Mouse (Mus musculus) urinary bladder, postnatal 25 days (tissue): ENCODE results near the gene Slc12a8.
"Not testable (repeated sequence)": the region's sequence is repeated elsewhere in the genome, so short reads cannot be mapped to it uniquely, and the experiment has no call there.

Experiments
- DNase-seq: peaks from one replicate; pipeline ENCODE4 v3.0.0; 2022; ENCODE audit warnings: low spot score

Slc12a8 gene

DNA sequence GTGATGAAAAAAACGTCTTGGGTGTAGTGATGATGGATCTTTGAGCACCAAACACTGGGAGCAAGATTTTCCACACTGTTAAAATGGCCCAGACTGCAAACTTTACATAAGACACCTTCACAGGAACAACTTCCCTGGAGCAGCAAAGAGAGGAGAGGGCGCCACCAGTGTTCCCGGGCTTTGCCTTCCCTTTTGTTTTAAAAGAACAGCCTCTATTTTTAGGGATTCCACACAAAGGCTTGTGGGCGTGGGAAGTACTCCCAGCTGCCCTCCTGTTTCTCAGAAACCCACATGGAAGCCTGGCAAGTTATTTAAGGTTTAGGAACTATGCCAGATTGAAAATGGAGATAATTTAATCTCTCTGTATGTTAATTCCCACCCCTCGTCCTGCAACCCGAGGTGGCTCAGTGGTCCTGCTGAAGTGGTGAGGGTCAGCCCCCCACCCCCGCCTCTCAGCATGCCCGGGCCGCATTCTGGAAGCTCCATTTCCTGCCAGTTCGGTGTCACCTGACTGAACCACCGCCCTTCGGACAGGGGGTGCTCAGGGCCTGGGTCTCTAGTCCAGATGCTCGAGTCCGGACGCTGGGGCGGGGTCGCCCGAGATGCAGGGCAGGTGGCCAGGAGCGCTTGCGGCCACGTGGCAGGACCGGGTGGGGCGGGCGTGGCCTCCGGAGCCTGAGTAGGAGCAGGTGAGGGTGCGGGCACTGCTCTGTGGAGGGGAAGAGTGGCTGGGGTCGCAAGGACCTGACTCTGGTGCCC is at the start of gene Slc12a8:
Gene Slc12a8, plus strand, starts transcription at position 522 of the 759 bp plus-strand sequence.
- DNase-seq, result peak; percentile 24

- no peak for DNase-seq
These were observed 49.7 kb upstream of the Slc12a8 start for GRCm38 (mm10) chr16:33467451-33467850.

DNA sequence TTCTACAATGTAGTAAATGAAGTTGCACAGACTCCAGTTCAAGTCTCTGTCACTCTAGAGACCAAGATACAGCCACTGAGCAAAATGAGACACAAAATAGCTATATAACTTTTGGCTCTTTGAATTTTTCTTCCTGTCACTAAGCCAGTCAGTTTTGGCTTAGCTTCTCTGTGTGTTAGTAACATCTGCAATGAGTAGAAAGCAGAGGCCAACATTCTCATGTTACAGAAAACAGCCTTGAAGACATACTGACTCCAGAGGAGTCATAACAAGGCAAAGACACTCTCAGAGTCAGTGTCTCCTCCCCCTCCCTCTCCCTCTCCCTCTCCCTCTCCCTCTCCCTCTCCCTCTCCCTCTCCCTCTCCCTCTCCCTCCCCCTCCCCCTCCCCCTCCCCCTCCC is 47.2 kb upstream of the Slc12a8 start:
- DNase-seq, result no peak

DNA sequence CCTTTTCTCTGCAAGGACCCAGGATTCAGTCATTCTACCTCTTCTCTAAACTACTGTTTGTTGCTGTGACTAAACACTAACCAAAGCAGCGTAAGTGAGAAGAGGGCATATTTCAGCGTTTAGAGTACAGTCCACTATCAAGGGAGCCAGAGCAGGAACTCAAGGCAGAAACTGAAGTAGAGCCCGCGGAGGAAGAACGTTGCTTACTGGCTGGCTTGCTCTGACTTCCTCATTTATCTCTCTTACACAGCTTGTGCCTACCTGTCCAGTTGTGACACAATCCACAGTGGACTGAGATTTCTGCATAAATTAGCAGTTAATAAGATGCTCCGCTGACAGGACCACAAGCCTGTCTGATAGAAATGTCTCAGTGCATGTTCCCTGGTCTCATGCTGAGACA is 42.7 kb upstream of the Slc12a8 start:
- no peak for DNase-seq

- DNase-seq, result no peak
These were observed 37.2 kb upstream of the Slc12a8 start for GRCm38 (mm10) chr16:33479926-33480325.

DNA sequence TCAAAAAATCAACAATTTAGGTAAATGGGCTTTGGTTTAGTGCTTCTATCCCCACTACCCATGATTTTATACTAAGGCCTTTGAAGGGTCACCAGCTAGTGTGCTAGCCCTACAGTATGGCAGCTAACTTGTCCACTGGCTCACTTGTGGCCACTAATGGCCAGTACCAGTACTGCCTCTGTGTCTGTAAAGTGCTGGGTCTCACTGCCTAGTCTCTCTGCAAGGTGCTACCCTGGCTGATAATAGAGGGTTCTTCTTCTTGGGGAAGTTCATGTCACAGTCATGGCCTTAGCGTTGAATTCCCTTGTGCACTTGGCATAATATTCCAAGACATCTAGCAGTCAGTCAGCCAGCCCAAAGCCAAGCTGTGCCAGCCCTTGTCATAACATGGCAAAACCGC is 36.0 kb upstream of the Slc12a8 start:
- no peak for DNase-seq

DNA sequence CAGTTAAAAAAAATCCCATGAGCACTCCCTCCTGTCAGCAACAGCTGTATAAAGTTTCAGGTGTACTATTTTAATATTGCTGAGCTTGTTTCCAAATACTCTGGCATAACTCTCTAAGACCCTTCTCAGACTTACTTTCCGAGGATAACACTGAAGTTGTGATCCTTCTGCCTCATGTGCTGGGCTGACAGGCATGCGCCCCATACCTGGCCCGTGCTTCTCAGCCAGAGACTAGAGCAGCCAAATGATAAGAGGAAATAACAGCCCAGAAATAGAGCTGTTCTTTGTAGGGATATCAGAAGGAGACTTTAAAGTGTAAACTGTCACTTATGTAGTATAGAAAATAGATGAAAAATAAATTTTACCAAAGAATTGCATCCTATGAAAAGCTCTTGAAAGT is 34.8 kb upstream of the Slc12a8 start:
- no peak for DNase-seq

- DNase-seq, result no peak
These were observed 29.4 kb upstream of the Slc12a8 start for GRCm38 (mm10) chr16:33487709-33488108.

GRCm38 (mm10) chr16:33494374-33494773 is 22.8 kb upstream of the Slc12a8 start:
- no peak for DNase-seq

DNA sequence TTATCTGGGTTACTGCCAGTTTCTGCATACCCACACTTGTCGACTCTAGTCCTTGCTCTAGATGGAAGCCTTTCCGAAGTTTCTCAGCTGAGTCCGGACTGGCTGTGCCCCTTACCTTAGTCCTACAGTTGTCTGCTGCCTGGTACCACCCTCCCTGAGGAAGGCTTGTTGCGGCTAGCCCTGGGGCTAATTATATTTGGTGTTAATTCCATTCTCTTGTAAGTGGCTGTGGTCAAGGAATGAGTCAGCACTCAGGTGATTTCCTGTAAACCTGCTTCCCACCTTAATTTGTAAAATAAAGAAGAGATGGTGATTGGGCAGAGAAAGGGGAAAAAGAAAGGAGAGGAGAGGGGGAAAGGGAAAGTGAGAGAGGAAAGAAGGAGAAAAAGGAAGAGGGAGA is 9.0 kb upstream of the Slc12a8 start:
- DNase-seq, result no peak

DNA sequence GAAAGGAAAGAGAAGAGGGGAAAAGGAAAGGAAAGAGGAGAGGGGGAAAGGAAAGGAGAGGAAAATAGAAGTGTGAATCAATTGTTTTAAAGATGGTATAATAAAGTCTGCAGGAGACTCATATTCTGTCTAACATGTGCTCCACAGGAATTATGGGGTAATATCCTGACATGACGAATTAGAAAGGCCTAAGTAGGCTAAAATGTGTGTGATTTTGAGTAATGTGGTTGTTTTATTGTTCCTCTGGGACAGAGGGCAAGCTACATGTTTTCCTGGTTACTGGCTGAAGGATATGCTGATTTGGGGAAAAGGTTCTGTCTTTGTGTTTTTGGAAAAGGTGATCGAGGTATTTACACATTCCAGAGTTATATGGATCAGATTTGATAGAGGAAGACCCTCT is 7.9 kb upstream of the Slc12a8 start:
- DNase-seq, result not testable (repeated sequence)

DNA sequence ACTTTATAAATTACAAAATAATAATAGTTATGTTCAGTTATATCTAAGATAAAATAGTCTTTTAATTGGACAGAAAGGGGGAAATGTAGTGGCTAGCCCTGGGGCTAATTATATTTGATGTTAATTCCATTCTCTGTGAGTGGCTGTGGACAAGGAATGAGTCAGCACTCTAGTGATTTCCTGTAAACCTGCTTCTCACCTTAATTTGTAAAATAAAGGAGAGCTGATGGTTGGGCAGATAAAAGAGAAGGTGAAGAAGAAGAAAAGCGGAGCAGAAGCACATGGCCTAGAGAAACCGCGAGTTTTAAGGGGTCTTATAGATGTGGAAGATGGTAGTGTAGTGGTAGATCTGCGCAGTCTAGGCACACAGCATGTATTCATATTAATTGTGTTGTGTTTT is 6.3 kb upstream of the Slc12a8 start:
- not testable (repeated sequence) for DNase-seq

DNA sequence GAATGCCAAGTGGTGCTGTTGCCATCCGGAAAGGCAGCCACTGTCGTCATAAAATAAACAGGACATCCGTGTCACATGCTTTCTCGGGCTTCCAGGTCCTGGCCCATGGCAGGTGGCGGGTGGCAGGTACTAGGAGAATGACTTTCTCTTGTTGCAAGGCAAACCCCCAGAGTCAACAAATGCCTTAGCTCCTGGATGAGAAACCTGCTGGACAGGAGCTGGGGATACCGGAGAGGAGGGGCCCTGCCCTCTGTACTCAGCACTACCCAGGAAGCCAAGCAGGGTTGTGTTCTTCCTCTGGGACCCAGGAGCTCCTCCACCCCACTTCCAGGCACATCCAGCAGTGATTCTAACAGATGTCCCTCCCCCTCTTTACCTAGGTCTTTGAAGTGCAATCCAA is 4.6 kb upstream of the Slc12a8 start:
- DNase-seq, result no peak

DNA sequence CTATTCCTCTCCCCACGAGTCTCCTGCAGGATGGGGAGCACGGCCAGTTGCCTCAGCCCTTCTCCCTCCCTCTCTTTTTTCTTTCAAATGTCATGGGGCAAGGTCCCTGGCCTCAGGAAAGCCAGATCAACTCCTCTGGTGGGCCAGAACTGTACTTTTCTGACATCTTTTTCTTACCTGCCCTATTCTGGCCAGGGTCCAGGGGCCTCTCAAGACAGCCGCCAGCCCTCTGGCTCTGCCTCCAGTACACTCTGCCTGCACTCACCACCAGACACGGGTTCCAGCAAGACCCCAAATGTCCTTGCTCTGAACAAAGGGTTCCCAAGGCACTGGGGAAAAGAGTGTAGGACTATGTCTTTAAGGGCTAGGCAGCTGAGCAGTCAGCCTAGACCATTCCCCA is 499 bp downstream of the Slc12a8 start:
- no peak for DNase-seq

DNA sequence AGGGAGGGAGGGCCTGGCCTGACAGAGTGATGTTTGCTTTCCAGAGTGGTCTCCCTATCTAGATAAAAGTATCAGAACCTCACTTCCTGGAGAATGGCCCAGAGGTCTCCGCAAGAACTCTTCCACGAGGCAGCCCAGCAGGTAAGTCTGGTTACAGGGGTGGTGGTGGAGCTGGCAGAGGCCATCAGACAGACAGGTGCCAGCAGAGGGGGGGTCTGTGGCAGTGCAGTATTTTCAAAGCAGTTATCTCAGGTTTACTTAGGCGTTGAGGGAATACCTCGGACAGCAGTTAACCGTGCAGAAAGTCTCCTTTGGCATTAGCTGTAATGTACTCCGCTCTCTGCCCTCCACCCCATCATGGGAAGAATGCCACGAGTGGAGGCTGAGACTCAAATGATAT is 1.1 kb downstream of the Slc12a8 start:
- peak; percentile 26 for DNase-seq

DNA sequence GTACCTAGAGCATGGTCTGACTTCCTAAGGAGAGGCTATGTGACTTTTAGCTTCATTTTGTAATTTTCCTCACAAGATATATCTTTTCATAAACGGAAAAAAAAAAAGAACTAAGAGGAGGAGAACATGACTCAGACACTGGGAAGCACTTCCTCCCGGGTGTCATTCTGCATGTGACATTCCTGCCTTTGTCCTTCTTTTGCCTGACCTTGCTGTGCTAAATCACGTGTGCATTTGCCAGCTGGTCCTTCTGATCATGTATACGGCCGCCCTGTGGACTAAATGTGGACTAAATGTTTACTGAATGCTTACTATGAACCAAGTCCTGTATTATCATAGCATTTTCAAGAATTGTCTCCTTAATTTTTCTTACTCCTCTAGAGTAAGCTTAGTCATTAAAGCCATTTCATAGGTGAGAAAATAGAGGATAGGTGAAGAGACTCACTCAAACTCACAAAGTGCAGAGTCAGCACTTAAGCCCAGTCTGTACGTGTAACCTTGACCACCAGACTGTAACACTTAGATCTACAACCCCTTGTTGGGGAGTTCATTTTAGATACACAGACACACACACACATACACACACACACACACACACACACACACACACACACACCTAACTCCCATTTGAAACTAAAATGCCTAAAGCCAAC is 2.9 kb downstream of the Slc12a8 start:
- no peak for DNase-seq

DNA sequence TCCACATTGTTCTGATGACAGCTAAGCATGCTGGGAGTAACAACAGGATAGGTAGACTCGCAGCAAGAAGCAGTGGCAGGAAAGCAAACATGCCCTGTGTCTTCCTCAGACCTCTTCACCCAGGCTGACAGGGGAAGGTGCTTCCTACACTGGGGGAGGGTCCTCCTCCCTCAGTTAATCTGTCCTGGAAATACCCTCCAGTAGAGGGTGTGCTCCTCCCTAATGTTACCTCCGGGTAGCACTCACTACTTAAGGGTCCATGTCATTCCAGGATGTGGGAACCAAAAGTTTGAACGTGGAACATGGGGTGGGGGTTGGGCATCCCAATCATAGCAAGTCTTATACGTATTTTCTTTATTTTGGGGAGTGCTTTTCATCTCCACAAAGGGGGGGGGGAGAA is 5.4 kb downstream of the Slc12a8 start:
- DNase-seq, result no peak

GRCm38 (mm10) chr16:33523571-33523970 is 6.4 kb downstream of the Slc12a8 start:
- no peak for DNase-seq

DNA sequence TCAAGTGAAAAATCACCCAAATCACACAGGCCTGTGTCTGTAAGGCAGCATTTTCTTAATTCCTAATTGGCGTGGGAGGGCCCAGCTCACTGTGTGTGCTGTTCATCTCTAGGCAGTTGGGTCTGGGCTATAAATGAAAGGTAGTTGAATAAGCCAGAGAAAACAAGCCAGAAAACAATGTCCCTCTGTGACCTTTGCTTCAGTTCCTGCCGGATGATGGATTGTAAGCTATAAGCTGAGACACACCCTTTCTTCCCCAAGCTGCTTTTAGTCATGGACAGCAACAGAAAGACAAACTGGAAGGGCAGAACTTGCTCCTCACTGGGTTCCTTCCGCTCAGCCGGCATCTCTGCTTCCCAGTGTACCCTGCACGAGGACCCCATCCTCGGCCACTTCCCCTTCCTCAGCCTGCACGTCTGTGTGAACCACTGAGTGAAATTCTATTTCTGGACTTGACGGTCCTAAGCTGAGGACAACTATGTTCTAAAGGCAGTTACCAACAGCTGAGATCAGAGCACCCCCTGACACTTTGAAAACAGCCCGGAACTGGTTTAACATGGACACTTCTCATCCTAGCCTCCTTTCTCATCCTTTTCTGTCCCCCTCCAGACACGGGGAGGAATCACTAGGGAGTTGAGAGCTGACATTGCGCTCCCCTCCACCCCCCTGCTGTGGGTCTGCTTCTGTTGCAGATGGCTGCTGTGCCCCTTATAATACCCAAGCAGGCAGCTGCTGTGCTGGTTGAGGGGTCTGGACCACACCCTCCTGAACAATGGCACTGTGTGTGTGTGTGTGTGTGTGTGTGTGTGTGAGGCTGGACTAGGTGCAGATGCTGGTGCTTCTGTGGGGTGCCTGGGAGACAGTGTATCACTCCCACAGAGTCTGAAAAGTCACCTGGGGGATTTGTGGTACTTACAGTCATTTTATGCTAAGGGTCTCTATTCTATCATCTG is 12.7 kb downstream of the Slc12a8 start:
- no peak for DNase-seq

DNA sequence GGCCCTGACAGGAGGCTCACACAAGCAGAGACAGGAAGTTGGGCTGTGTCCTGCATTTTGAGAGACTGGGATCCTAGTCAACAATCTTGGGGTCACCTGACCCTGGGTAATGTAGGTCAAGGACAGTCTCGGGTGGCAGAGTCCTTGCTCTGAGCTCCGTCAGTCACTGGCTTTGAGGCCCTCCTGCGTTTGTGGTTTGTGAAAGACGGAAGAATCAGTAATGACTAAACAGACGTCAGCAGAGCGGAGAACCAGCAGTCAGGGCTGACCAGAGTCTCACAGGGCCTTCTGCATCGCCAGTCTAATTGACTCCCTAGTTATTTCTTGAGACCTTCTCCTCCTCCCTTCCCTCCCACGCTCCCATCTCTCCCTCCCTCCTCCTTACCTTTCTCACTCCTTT is 14.1 kb downstream of the Slc12a8 start:
- DNase-seq, result no peak

DNA sequence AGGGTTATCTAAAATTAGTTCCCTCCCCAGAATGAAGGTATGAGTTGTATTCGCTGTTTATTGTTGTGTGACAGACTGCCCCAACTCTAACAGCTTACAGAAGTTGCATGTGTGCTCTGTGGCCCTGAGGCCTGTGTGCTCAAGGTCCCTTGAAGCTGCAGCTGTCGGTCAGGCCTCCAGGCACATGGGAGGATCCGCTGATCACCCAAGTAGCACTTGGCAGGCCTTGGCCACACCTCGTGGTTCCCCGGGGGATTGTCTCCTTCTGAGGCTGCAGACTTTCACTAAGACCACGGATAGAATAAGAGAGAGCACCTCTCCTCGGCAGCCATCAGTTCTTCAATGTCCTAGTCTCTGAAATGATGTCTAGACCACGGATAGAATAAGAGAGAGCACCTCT is 19.3 kb downstream of the Slc12a8 start:
- no peak for DNase-seq

GRCm38 (mm10) chr16:33537499-33538225 is 20.5 kb downstream of the Slc12a8 start:
- no peak for DNase-seq
